Mouse (Mus musculus) midbrain, postnatal 0 days (tissue): ENCODE results near the gene Ccdc93. TPM values are rescaled to one million over a fixed set of nuclear protein-coding genes. Genes with fewer than 3 reads are reported as not detected.

Experiments used
- ATAC-seq: fragments of 200-750 bp; cut with Nextera tagmentation; 2 replicates; pipeline ENCODE4 v1.8.0; 2017; ENCODE audit warnings: moderate number of reproducible peaks, mild to moderate bottlenecking, moderate TSS enrichment, moderate library complexity; ENCODE audit not compliant: low FRiP score
- DNase-seq: peaks from one replicate; pipeline ENCODE4 v3.0.0-alpha.2; 2015; ENCODE audit warnings: low spot score
- H3K27ac ChIP-seq: fragments of 300-500 bp; sonication (generic); 2 replicates; pipeline ENCODE4 v1.5.1; 2014; ENCODE audit warnings: low read depth, mild to moderate bottlenecking, low read length, mixed read lengths
- H3K27me3 ChIP-seq: fragments of 300-500 bp; sonication (generic); 2 replicates; pipeline ENCODE4 v1.6.1; 2014; ENCODE audit warnings: low read length, control low read depth, mixed read lengths; ENCODE audit not compliant: insufficient read depth
- H3K36me3 ChIP-seq: fragments of 300-500 bp; sonication (generic); 2 replicates; pipeline ENCODE4 v1.6.1; 2014; ENCODE audit warnings: low read length, control low read depth, mixed read lengths; ENCODE audit not compliant: insufficient read depth
- H3K4me1 ChIP-seq: fragments of 300-500 bp; sonication (generic); 2 replicates; pipeline ENCODE4 v1.6.1; 2014; ENCODE audit warnings: mild to moderate bottlenecking, control low read depth, antibody characterized with exemption, low read length, mixed read lengths; ENCODE audit not compliant: insufficient read depth
- H3K4me2 ChIP-seq: fragments of 300-500 bp; sonication (generic); 2 replicates; pipeline ENCODE4 v1.6.1; 2014; ENCODE audit warnings: low read depth, mild to moderate bottlenecking, low read length, mixed read lengths; ENCODE audit not compliant: poor library complexity, severe bottlenecking
- H3K4me3 ChIP-seq: fragments of 300-500 bp; sonication (generic); 2 replicates; pipeline ENCODE4 v1.5.1; 2014; ENCODE audit warnings: low read depth, mild to moderate bottlenecking, low read length, moderate library complexity
- H3K9ac ChIP-seq: fragments of 300-500 bp; sonication (generic); replicated peaks from 2 replicates; pipeline ENCODE4 v1.6.1; 2014; ENCODE audit warnings: mild to moderate bottlenecking, low read length, moderate library complexity, mixed read lengths; ENCODE audit not compliant: poor library complexity, severe bottlenecking
- H3K9me3 ChIP-seq: fragments of 300-500 bp; sonication (generic); 2 replicates; pipeline ENCODE4 v1.6.1; 2016; ENCODE audit warnings: low read length, control low read depth
- CTCF ChIP-seq: IDR thresholded peaks from 2 replicates; pipeline ENCODE4 v1.5.1; 2016; ENCODE audit warnings: antibody characterized with exemption, mild to moderate bottlenecking
- WGBS: fragments of 180-500 bp; shearing (Covaris S2); extraction: QIAGEN DNeasy Blood & Tissue Kit; methylation state at CpG from one replicate; pipeline ENCODE4 v1.1.7; 2014; 5-methylcytosine and 5-hydroxymethylcytosine counted together
- polyA plus RNA-seq: library from polyadenylated mRNA; unstranded; fragments of >200 nt; fragmentation: Nextera tagmentation; extraction: Ambion mirVana; gene quantifications from 2 replicates; pipeline ENCODE4 v1.2.1, GENCODE M21; 2015
- total RNA-seq: library from RNA; depleted of rRNA; stranded (reverse); fragments of >200 nt; gene quantifications from 2 replicates; pipeline ENCODE4 v1.2.3, GENCODE M21; 2014

The Ccdc93 gene
- total and polyA plus RNA-seq, 2 experiments from 2014 or later: 7.2 to 12.5 TPM

- Histone ChIP-seq H3K36me3 (no peaks in the 10 kb centered on the region), H3K9ac (peak overlapping the region; percentile 0; the same call in 1 of the 2 replicates), H3K4me1 (0 out of 2 replicates have a peak, but pooled peaks cover 3% of the 10 kb centered on the region), H3K4me2 (peak overlapping the region; percentile 64), H3K27me3 (peaks cover 4% of the 10 kb centered on the region; the same call in 1 of the 2 replicates), H3K27ac (no peak overlapping the region), H3K9me3 (no peaks in the 10 kb centered on the region), H3K4me3 (peak overlapping the region; percentile 33)
- WGBS: 16% methylated on average over 55 of the region's 55 CpGs
- peak; percentile 35 for TF ChIP-seq CTCF
- ATAC-seq (peak; percentile 62), DNase-seq (peak; percentile 36)
Measured at GRCm38 (mm10) chr1:121527600-121528398, 97.0 kb downstream of the Ccdc93 start.

GRCm38 (mm10) chr1:121528399-121528720, 97.5 kb downstream of the Ccdc93 start, which contains the start of gene Htr5b:
Gene Htr5b (minus strand): TSS chr1:121528465.
- H3K9me3 ChIP-seq: no peaks in the 10 kb centered on the region
- ATAC-seq (peak; percentile 81), DNase-seq (peak; percentile 65)
- H3K4me2 ChIP-seq: peak within 1 kb of the TSS; percentile 64
- WGBS: 6% methylated on average over 11 of the region's 11 CpGs
- no peaks in the 10 kb centered on the region for H3K36me3 ChIP-seq
- peak within 1 kb of the TSS; percentile 33 for H3K4me3 ChIP-seq
- TF ChIP-seq CTCF: no peak
- H3K9ac ChIP-seq: peak within 1 kb of the TSS; percentile 0; the same call in 1 of the 2 replicates
- H3K27me3 ChIP-seq: peaks cover 4% of the 10 kb centered on the region; the same call in 1 of the 2 replicates
- 0 out of 2 replicates have a peak, but pooled peaks cover 3% of the 10 kb centered on the region for H3K4me1 ChIP-seq
- H3K27ac ChIP-seq: no peak within 1 kb of the TSS

- WGBS: 90% methylated on average over 6 of the region's 6 CpGs
- ATAC-seq (no peak), DNase-seq (no peak)
- 0 out of 2 replicates have a peak, but pooled peaks cover 3% of the 10 kb centered on the region for H3K4me1 ChIP-seq
- no peak overlapping the region for H3K9ac ChIP-seq
- no peak overlapping the region for H3K27ac ChIP-seq
- H3K36me3 ChIP-seq: no peaks in the 10 kb centered on the region
- peaks cover 4% of the 10 kb centered on the region; the same call in 1 of the 2 replicates for H3K27me3 ChIP-seq
- H3K4me3 ChIP-seq: no peak overlapping the region
- H3K9me3 ChIP-seq: no peaks in the 10 kb centered on the region
- TF ChIP-seq CTCF: no peak
- no peak overlapping the region for H3K4me2 ChIP-seq
Measured at GRCm38 (mm10) chr1:121529286-121529685, 98.4 kb downstream of the Ccdc93 start.

- Histone ChIP-seq H3K27ac (no peak overlapping the region), H3K9ac (no peak overlapping the region), H3K4me3 (no peak overlapping the region), H3K9me3 (no peaks in the 10 kb centered on the region), H3K27me3 (peaks cover 4% of the 10 kb centered on the region; the same call in 1 of the 2 replicates), H3K4me2 (no peak overlapping the region), H3K36me3 (no peaks in the 10 kb centered on the region), H3K4me1 (0 out of 2 replicates have a peak, but pooled peaks cover 3% of the 10 kb centered on the region)
- ATAC-seq: no peak
- 68% methylated on average over 7 of the region's 7 CpGs for WGBS
- DNase-seq: no peak
- TF ChIP-seq CTCF: no peak
Measured at GRCm38 (mm10) chr1:121531439-121531838, 100.6 kb downstream of the Ccdc93 start.

- Histone ChIP-seq H3K27ac (no peak overlapping the region), H3K9me3 (no peaks in the 10 kb centered on the region), H3K36me3 (no peaks in the 10 kb centered on the region), H3K4me1 (no peaks in the 10 kb centered on the region), H3K4me2 (no peak overlapping the region), H3K27me3 (no peaks in the 10 kb centered on the region), H3K9ac (no peak overlapping the region), H3K4me3 (no peak overlapping the region)
- DNase-seq (no peak), ATAC-seq (no peak)
- 74% methylated on average over 8 of the region's 8 CpGs for WGBS
- TF ChIP-seq CTCF: no peak
Measured at GRCm38 (mm10) chr1:121540361-121540760, 109.5 kb downstream of the Ccdc93 start.

- Histone ChIP-seq H3K27ac (no peak overlapping the region), H3K9ac (no peak overlapping the region), H3K4me2 (no peak overlapping the region), H3K9me3 (no peaks in the 10 kb centered on the region), H3K4me3 (no peak overlapping the region), H3K36me3 (peaks cover 5% of the 10 kb centered on the region), H3K4me1 (no peaks in the 10 kb centered on the region), H3K27me3 (no peaks in the 10 kb centered on the region)
- no peak for ATAC-seq
- no peak for TF ChIP-seq CTCF
- 88% methylated on average over 2 of the region's 2 CpGs for WGBS
- DNase-seq: no peak
Measured at GRCm38 (mm10) chr1:121546844-121547243, 116.0 kb downstream of the Ccdc93 start.
